Mouse (Mus musculus) thymus, postnatal 0 days (tissue): ENCODE measurements around the gene Ciao2a. TPM values are rescaled to one million over a fixed set of nuclear protein-coding genes. Genes with fewer than 3 reads are reported as not detected.

Experiments used
- DNase-seq: peaks from one replicate; pipeline ENCODE4 v3.0.0-alpha.2; 2015; ENCODE audit warnings: low spot score
- polyA plus RNA-seq: library from polyadenylated mRNA; unstranded; fragments of >200 nt; fragmentation: Nextera tagmentation; extraction: Ambion mirVana; gene quantifications from 2 replicates; pipeline ENCODE4 v1.2.1, GENCODE M21; 2015

Ciao2a gene
- polyA plus RNA-seq, 1 experiment from 2014 or later, result 240 TPM

DNA sequence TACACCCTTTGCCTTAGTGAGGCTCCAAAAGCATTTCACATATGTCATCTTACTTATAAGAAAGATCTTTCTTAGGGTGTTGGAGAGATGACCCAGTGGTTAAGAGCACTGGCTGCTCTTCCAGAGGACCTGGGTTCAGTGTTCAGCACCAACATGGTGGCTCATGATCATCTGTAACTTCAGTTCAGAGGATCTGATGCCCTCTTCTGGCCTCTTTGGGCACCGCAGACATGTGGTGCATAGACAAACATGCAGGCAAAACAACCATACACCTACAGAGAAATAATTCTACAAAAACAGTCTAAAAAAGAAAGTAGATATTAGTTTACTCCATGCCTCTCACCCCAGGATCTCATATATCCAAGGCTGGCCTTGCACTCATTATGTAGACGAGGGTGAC, 33.7 kb downstream of the Ciao2a start:
- DNase-seq, result no peak

- DNase-seq, result no peak
These were observed 36.6 kb downstream of the Ciao2a start for GRCm38 (mm10) chr9:66162995-66163394.

DNA sequence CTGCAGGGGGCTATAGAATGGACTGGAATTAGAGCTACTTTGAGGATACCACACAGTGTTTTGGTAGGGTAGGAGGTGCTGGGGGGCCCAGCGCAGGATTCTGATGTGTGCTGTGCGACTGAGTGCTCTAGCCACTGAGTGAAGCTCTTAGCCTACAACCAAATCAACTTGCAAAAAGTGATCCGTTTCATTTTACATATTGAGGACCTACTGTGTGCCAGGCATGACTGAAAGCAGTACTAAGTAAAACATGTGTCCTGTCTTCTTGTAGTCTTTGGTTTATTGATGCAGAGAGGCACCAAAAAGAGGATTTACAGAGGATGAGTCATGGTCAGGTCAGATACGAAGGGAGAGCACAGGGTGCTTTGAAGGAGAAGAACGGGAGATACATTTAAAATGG, 40.8 kb downstream of the Ciao2a start:
- no peak for DNase-seq

DNA sequence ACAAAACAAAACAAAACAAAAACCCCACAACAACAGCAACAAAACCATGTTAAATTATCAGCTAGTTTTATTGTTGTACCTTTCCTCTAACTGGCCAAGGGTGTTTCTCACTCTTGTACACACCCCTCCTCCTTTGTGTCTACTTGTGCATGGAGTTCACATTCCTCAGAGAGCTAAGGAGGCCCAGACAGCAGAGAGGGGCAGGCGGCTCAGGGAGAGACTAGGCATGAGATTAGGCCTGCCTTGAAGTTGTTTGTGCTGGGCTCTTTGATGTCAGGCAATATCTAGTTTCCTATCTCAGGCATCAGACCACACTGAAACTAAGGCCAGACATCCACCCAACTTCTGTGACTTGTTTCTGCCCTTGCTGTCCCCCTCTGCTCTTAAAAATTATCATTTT, 41.8 kb downstream of the Ciao2a start:
- DNase-seq, result no peak

GRCm38 (mm10) chr9:66170506-66170905, 44.1 kb downstream of the Ciao2a start:
- no peak for DNase-seq

DNA sequence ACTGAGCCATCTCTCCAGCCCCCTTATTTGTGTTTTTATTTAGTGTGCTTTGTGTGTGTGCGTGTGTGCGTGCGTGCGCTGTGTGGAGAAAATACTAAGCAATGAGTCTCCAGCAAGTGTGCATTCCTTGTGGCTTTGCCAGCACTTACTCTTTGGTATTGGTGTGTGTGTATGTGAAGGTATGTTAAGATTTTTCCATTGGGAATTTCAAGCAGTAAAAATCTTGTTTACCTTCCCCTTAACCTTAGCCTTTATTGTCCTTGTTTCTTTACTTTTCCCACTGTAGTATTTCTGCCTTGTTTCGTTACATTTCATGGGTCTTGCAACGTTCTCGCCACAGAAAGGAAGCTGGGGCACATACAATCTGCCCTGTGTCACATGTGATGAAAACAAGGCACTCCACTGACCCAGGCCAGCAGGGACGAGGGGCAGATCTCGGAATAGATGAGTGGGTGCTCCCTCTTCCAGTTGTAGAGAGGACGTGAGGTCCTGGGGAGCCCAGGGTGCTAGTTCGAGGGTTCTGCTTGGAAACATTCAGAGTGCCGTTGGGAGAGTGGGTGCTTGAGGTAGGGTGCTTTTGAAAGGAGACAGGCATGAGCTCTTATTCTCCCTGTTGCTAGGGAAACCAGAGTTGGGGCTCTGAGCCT, 45.0 kb downstream of the Ciao2a start:
- no peak for DNase-seq

GRCm38 (mm10) chr9:66173316-66173855, 47.0 kb downstream of the Ciao2a start:
- no peak for DNase-seq

DNA sequence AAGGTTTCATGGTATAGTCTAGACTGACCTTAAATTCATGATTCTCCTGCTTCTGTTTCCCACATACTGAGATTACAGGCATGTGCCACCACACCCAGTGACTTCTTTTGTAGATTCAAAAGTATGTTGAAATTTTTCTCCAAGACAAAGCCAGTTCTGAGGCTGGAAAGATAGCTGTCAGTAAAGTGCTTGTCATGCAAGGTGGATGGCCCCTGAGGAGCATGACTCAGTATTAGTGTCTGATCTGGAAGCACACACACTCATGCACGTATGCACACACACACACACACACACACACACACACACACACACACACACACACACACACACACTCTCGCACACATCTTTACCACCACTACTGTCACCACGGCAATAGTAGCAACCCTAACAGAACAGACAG, 48.6 kb downstream of the Ciao2a start:
- DNase-seq, result no peak

- DNase-seq, result no peak
These were observed 51.6 kb downstream of the Ciao2a start for GRCm38 (mm10) chr9:66177975-66178374.

DNA sequence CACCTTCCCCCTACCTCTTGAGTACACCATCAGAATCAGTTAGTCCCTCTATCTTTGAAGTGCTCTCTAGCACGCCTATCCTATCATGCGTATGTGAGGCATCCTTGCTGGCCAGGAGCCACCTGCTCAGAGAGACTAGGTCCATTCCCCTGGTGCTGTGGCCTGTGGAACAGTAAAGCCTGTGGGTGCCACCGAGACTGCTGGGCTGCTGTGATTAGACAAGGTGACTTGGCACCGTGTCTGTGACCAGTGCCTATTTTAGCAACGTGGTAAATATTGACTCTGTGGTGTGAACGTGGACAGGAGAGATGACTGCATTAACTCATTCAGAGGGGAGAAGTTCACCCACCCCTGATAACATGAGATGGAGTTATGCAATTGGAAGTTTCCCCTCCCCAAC, 53.4 kb downstream of the Ciao2a start:
- no peak for DNase-seq

- DNase-seq, result no peak
These were observed 54.9 kb downstream of the Ciao2a start for GRCm38 (mm10) chr9:66181126-66181825.

GRCm38 (mm10) chr9:66181826-66182678, 55.6 kb downstream of the Ciao2a start:
- no peak for DNase-seq

DNA sequence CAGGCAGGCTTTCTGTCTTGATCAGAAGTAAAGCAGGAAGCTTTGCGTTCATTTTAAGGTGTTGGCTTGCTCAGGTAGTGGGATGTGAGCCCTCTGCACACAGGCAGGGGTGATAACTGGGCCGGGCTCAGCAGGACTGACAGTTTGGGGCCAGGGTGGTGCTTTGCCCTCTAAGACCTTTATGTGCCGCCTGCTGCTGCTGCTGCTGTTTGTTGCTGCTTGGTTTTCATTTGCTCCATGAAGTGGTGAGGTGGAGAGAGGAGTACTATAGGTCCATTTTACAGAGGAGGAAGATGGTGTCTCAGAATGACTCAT, 56.2 kb downstream of the Ciao2a start:
- no peak for DNase-seq

- DNase-seq, result no peak
These were observed 56.6 kb downstream of the Ciao2a start for GRCm38 (mm10) chr9:66183023-66183422.

GRCm38 (mm10) chr9:66184572-66184971, 58.2 kb downstream of the Ciao2a start:
- DNase-seq, result no peak

DNA sequence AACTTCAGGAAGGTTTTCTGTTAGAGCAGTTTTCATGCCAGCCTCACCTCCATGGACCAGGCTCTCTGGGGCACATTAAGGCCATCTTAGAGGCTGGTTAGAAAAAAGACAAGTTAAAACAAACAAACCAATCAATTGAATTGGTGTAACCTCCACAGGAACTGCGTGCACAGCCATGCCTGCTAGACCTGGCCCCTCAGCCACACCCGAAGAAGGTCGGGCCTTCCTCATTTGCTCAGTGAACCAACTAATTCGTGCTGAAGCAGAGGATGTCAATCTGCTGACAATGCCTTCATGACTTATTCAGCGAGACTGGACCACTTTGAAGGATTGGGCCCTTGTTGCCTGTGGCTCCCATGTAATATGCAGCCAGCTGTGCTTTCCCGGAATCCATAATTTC, 60.0 kb downstream of the Ciao2a start:
- DNase-seq, result no peak

Other genes starting within 250 kb of the Ciao2a start
- 317 and 358 TPM in 2 replicates for gene Pclaf, start 236.4 kb upstream of the Ciao2a start, polyA plus RNA-seq
- 20.8 and 22.7 TPM in 2 replicates for gene Trip4, start 217.8 kb upstream of the Ciao2a start, polyA plus RNA-seq
- gene Csnk1g1, start 217.7 kb upstream of the Ciao2a start, polyA plus RNA-seq, result 10.5 and 14.6 TPM in 2 replicates
- 344 and 384 TPM in 2 replicates for gene Ppib, start 66.4 kb upstream of the Ciao2a start, polyA plus RNA-seq
- 1.4 TPM in 2 replicates for gene Snx22, start 56.9 kb upstream of the Ciao2a start, polyA plus RNA-seq
- gene Snx1, start within 50 bp of the Ciao2a start, polyA plus RNA-seq, result 109 and 116 TPM in 2 replicates
- 4.7 and 5.4 TPM in 2 replicates for gene Dapk2, start 31.6 kb downstream of the Ciao2a start, polyA plus RNA-seq
- 14.9 and 20.9 TPM in 2 replicates for gene Herc1, start 223.8 kb downstream of the Ciao2a start, polyA plus RNA-seq